Mouse (Mus musculus): ENCODE measurements around the gene Prkag2. TPM values are rescaled to one million over a fixed set of nuclear protein-coding genes. Genes with fewer than 3 reads are reported as not detected.

The Prkag2 gene
- polyA plus RNA-seq, 1 experiment from 2014 or later: 125 TPM

GRCm38 (mm10) chr5:24813005-24813404 is 287.4 kb downstream of the Prkag2 start:
- Histone ChIP-seq H3K36me3 (ENCODE audit: control insufficient read depth, insufficient read depth) (peaks cover 60% of the 10 kb centered on the region), H3K4me3 (ENCODE audit: low read length) (no peak overlapping the region), H3K4me1 (ENCODE audit: control insufficient read depth, insufficient read depth, low read length) (peaks cover 3% of the 10 kb centered on the region), H3K9ac (ENCODE audit: low read length) (no peak overlapping the region), H3K9me3 (replicated peaks; ENCODE audit: control insufficient read depth, low read length) (no peaks in the 10 kb centered on the region), H3K4me2 (ENCODE audit: low read depth, low read length) (no peak overlapping the region), H3K27ac (ENCODE audit: low read length) (no peak overlapping the region; the same call in 1 of the 2 replicates), H3K27me3 (ENCODE audit: control insufficient read depth, insufficient read depth, low read length) (no peaks in the 10 kb centered on the region)
- no peak for ATAC-seq (replicated peaks; ENCODE audit: extremely low read depth, insufficient read depth, low FRiP score)
- WGBS: 72% methylated on average over 4 of the region's 4 CpGs

Other genes starting within 250 kb of the Prkag2 start
- not detected in 2 replicates for gene Galntl5, start 80.8 kb upstream of the Prkag2 start, polyA plus RNA-seq (2015; fragmentation: Nextera tagmentation; extraction: Ambion mirVana)
- 34.0 and 36.2 TPM in 2 replicates for gene Galnt11, start 121.3 kb upstream of the Prkag2 start, polyA plus RNA-seq (2015; fragmentation: Nextera tagmentation; extraction: Ambion mirVana)
- not detected in 2 replicates for gene E130116L18Rik, start 122.5 kb upstream of the Prkag2 start, polyA plus RNA-seq (2015; fragmentation: Nextera tagmentation; extraction: Ambion mirVana)